Mouse (Mus musculus) T-helper 1 cell (primary cell): ENCODE measurements around the gene Dok3.

Experiments
- in situ Hi-C: fragments of 300-600 bp; cut with MboI, MseI; formaldehyde crosslinking; loops from one replicate; pipeline ENCODE4 v1.15.1; 2025; ENCODE audit warnings: high pct_unique_total_duplicates

Gene Dok3

DNA sequence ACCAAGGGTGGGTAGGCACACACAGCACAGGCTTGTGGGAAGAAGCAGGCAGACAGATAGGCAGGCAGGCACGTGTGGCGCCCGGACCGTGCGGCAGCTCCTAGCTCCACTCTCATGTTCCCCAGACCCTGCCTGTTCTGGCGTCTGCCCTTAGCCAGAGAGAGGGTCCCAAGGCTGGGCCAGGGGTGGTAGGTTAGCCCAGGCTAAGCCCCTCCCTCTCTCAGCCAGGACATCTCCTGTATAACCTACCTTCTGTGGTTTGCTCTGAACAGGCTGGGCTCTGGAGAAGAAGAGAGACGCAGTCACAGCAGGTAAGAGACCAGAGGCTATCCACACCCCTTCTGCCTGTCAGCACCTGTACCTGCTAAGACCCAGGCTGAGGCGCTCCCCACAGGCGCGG lies 20.6 kb downstream of the Dok3 start:
- in situ Hi-C loops = loop anchor here (5.0 kb wide), 1 partner anchor 49 kb away; no protein-coding TSS in a partner anchor

DNA sequence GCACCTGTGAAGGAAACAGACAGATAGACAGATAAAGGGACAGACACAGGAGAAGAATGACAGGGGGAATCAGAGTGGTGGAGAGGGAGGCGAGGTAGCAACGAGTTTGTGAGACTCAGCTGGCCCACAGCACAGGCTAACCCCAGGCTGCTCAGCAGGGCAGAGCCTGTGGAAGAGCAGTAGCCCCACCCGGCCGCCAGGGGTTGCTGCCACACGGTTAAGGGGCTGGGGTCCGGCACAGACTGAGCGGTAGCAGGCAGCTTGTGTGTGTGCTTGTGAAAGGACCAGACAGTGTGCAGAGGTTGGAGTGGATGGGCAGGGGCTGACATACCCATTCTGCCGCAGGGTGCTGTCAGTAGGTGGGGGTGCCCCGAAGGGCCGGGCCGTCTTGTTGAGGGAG lies 21.2 kb downstream of the Dok3 start:
- in situ Hi-C loops = loop anchor here (5.0 kb wide), 1 partner anchor 49 kb away; no protein-coding TSS in a partner anchor

DNA sequence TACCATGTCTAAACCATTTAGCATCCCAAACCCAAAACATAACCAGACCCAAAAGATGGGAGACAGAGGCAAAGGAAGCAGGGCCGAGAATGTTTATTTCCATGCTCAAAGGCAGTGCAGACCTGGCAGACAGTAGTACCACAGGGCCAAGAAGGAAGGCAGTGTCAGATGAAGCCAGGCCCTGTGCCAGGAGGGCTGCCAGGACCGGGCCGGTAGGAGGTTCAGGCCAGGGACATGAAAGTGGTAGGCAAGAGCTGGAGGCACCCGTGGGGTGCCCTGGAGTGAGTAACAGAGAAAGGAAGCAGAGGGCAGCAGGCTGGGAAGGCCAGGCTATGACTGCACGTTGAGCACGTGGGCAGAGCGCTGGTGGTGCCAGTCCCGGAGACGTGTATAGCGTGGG lies 22.4 kb downstream of the Dok3 start:
- in situ Hi-C loops = loop anchor here (5.0 kb wide), 1 partner anchor 51 kb away; no protein-coding TSS in a partner anchor

DNA sequence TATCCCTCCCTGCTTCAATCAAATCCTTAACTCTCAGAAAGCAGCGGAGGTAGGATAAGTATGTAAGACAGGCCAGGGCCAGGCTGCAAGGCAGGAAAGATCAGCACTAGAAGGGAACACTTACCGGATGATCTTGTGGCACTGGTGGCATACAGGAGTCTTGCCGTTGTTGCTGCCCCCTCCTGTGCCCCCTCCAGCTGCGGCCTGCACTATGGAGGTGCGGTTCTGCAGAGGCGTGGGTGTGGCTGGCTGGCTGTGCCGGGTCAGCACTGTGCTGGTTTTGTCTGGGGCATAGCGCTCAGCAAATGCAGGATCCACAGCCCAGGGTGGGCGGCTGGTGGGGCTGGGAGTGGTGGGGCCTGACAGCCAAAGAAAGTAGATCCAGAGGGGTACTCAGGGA lies 23.3 kb downstream of the Dok3 start:
- in situ Hi-C loops = loop anchor here (5.0 kb wide), 1 partner anchor 51 kb away; no protein-coding TSS in a partner anchor

DNA sequence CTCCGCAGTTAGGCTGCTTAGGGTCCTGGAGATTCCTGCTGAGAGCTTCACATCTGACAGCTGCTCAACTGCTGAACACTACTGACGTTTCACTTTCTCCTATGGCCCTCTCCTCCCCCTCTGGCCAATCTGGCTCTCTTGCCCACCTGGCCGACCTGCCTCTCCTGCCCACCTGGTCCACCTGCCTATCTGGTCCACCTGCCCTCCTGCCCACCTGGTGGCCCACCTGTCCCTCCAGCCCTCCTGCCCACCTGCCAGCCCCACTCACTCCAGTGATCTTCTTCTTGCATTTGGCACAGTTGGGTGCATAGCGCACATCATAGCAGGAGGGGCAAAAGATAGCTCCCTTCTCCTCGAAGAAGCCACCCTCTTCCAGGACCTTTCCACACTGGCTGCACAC lies 24.7 kb downstream of the Dok3 start:
- in situ Hi-C loops = no loop called here

DNA sequence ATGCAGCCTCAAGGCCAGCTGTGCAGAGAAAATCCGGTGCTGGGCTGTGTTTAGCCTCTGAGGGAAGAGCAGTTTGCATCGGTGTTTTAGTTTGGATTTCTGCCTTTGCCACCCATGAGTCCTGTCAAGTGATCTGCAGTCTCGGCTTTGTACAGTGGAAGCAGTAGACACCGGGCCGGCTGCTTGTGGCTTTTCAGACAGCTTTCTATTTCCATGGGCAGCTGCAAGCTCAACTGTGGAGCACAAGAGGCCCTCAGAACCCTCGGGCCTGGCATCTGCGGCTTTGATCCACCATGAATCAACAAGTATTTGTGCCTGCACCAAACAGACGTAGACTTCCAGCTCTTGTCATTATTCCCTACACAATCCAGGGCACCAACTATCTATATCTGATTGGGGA lies 26.7 kb downstream of the Dok3 start:
- in situ Hi-C loops = no loop called here

DNA sequence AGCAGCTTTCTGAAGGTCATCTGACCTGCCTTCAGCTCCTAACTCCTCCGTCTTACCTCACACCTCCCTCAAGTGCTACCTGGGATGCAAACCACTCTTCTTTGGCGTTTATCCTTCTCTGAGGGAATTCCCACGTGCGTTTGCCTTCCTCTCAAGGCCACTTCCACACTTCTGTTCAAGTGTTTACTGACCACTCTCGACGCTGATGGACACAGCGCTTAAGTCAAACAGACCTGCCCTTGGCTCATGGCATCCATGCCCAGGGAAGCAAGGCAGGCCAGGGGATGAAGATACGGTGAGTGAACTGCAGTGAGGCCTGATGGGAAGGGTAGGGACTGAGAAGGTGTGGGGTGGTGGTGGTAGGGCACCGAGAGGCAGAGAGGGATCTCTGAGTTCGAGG lies 28.5 kb downstream of the Dok3 start:
- in situ Hi-C loops = no loop called here

DNA sequence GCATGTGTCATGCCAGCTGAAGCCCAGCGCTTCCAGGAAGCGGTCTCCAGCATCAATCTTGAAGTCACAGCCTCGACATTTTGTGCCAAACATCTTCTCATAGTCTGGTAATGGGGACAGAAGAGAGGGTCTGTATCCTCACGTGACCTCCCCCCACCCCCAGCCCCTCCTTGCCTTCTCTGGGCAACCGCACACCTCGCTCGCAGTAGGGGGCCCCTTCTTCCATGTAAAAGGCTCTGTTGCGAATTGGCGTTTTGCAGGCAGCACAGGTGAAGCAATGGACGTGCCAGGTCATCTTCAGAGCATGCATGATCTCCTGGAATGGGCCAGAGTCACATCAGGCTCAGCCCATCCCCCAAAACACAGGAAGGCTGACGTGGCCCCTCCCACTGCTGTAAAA lies 30.2 kb downstream of the Dok3 start:
- in situ Hi-C loops = no loop called here

DNA sequence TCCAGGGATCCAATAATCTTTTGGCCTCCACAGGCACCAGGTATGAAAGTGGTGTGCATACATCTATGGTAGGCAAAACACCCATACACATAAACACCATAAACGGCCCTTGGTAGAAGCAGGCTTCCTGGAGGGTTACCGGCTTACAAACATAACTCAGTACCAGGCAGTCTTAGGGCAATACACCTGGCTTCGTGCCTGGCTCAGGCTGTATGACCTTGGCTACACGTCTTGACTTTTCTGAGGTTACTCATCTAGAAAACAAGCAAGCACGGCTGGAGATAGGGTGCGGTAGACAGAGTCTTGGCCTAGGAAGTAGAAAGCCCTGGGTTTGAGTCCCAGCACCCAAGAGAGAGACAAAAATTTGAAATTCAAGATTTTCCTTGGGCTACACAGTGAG lies 32.4 kb downstream of the Dok3 start:
- in situ Hi-C loops = no loop called here

DNA sequence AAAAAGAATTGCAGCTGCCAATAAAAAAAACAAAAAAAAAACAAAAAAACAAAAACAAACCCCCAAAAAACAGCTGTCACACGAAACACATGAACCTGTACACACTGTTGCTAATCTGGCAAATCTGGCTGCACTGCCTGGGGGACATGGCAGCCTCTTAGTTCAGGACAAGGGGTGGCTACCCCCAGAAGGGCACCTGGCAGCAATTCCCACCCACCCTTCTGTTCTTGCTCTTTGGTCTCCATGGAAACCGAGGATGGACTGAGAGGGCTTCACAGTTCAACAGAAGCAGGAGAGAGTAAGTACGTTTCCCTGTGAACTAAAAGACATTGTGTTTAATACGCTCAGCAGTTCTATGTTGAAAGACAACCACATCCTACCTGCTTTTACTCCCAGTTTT lies 33.4 kb downstream of the Dok3 start:
- in situ Hi-C loops = no loop called here

DNA sequence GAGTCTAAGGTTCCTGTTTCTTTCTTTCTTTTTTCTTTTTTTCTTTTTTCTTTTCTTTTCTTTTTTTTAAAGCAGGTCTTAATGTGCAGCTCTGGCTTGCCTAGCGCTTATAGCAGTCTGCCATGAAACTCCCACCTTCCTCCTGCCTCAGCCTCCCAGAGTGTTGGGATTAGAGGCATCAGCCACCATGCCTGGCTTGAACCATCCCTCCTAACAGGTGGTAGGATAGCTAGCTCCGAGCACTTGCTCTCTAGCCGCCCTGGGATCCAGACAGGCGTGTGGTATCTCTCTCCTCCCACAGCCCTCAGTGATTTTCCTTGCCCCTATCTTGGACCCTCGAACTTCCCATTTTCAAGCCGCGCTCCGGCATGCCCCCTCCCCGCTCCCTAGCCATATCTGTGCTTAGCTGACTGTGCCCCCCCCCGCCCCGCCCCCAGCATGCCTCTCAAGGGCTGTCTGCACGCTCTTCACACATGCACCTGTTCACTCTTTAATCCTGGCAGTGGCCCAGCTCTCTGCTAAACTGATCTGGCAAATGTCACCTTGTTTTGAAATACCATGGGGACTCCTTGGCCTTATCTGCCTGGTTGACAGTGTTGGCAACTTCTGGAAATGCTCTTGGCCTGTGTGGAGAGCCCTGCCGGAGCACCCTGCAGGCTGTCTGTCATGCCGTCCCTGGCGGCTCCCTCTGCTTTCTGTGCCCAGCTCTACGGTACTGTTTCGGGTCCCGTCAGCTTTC lies 34.0 kb downstream of the Dok3 start:
- in situ Hi-C loops = no loop called here

DNA sequence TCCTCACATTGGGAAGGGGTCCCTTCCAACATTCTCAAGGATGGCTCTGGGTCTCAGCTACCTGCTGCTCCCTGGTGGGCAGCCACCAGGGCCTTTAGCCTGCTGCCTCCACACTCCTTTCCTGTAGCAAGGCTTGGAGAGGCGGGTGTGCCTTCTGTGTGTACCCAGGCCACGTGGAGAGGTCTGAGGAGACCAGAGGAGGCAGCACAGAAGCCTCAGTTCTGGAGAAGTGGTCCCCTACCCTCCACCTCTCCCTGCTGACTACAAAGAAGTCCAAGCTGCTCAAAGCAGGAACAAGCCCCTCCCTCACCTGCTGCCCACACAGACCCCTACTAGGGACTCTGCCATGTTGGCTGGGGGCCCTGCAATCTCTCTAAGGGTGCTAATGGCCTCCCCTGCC lies 34.8 kb downstream of the Dok3 start:
- in situ Hi-C loops = no loop called here

DNA sequence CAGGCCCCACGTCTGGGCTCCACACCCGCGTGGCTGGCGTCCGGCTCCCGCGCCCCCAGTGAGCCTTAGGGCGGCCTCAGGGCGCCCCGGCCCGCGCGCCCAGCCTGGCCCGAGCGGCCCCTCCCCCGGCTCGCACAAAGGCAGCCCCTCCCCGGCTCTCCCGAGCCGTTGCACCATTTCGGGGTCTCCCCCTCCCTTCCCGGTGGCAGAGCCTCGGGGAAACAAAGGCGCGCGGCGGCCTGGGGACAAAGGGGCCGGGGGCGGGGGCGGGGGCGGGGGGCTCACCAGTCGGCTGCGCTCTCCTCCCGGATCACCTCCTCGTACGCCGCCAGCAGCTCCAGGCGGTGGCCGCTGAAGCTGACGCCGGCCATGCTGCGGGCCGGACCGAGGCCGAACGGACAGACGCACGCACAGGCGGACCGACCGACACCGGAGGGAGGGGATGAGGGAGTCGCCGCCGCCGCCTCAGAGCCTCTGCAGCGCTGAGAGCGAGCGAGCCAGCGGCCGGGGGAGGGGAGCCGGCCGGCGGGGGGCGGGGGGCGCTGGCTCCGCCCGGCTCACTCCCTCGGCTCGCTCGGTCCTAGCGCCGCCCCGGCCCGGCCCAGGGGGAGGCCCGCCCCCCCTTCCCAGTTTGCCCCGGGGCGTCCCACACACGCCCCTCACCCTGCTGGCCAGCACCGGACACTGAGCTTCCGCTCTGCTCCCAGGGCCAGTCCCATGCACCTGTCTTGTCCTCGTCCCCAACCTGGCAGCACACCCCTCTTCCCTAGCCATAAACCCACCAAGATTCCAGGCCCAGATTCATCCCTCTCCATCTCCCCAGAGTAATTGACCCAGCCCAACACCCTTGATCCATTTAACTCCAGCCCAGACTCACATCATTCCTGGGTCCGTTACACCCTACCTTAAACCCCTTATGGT lies 41.3 kb downstream of the Dok3 start, which contains the start of gene Dbn1:
Gene Dbn1, minus strand, starts transcription at position 534 of the 921 bp plus-strand sequence.
- in situ Hi-C loops = no loop called here

DNA sequence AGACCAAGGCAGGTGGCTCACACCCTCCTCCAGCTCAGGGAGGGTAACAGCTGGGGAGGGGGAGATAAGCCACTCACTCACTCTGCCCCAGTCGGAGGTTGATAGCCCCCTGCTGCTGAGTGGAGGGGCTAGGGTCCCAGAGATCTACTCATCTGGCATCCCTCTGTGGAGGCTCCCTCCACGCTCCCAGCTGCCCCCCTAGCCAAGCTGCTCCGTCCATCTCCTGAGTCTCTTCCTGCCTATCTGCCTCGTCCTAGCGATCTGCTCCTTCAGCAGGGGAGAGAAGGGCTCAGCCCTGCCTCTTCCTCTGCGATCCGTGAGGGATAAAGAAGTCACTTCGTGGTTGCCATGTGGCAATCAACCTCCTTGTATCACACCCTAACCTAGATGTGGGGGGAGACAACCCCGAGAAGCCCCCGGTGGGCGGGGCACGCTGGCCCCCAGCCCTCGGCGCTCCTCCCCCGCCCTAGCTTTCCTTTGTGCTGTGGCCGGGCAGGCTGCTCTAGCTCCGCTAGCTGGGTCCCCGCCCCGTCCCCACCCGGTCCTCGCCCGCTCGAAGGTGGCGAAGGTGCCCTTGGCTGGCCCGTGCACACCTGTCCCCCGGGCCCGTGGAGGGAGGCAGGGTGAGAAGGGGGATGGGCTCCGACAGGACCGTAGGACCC lies 42.0 kb downstream of the Dok3 start:
- in situ Hi-C loops = no loop called here

DNA sequence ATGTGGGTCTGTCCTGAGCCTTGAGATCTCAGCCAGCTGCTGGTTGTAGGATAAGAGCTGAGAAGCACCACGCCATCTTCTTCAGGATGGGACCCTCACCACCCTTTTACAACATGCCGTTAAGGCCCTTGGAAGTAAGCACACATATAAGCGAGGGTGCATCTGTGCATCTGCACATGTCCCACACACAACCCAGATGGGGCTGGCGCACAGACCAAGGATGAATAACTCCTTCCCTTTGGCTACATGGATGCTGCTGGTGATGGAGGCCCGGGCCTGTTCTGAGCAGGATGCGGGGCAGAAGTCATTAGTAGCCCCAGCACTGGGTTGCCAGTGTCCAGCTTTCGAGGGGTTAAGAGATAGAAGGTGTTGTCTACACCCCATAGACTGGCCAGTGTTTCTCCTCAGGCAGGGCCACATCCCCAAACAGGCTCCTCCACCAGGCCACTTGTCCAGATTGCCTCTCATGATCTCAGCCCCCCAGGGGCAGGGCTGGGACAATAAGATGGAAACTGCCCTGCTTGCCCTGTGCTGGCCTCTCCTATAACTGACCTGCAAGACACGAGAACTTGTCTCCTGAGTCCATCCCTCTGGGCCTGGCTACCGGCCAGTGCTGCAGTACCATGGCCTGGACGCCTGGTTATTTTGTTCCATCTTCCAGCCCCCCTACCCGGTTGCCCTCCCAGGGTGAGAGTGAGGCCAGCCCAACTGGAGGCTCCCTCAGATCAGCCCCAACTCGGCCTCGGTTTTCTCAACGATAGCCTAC lies 42.9 kb downstream of the Dok3 start:
- in situ Hi-C loops = no loop called here

DNA sequence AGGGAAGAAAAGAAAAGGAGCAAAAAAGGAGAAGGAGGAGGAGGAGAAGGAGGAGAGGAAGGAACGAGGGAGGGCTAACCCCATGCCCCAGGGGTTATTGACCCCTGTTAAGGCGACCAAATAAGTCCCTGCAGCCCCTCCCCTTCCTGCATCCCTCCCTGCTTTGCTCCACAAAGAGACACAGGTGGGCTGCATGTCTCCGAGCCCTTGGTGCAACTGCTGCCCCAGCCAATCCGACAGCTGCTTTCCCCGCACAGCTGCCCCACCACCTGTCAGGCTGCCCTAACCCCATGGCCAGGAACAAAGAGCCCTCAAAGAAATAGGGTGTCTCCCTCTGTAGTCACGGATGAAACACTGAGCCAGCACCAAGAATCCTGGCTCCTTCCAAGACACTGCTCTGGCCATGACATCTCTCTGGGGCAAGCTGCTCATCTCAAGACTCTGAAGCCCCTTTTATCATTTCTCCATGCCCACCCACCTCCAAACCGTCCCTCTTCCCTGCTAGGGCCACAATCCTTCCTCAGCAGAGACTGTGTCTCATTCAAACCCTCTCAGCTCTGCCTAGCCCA lies 44.5 kb downstream of the Dok3 start:
- in situ Hi-C loops = no loop called here

DNA sequence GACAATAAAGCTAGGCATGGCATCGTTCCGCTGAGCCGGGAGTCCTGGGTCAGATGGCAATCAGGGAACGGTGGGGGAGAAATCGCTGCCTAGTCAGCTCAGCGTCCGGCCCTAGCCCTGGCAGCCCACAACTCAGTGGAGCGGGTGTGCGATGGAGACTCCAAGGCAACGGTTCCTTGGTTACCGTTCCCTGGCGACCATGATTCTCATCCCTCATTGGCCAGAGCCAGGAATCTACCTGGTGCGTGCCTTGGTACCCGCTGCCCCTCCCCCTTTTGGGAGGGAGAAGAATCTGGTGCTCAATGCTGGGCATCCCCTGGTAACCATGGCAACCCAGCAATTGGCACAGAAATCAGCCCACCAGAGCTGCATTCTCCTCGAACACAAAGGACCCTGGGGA lies 45.5 kb downstream of the Dok3 start:
- in situ Hi-C loops = no loop called here

DNA sequence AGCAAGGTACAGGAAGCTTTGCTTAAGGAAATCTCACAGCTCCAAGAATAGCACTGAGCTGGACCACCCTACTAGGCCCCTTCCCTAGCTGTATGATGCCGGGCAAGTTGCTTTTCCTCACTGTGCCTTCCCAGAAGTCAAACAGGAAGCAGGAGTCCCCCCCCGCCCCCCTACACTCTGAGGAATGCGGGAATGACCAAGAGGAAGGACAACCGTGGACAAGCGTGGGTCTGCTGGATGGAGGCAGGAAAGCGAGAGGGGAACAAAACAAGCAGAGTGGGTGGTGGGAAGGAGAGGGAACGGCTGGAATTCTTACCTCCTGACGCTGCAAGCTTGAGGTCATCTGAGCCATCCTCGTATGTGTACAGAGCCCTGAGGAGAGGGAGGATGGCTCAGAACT lies 46.0 kb downstream of the Dok3 start:
- in situ Hi-C loops = no loop called here

DNA sequence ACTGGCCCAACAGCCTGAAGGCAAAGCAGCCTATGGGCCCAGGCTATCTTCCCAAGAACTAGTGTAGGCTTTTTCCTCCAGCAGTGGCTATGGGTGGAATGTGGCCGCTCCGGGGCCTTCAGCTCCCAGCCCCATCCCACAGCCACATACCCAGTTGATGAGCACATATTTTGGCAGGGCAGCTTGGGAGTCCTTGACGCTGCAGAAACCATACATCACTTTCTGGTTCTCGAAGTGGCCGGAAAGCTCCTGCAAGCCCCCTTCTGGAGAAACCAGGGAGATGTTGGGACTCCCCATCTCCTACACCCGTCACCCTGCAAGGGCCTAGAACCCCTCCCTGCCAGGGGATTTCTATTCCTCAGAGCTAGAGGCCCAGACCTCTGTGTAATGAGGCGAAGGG lies 46.6 kb downstream of the Dok3 start:
- in situ Hi-C loops = no loop called here

DNA sequence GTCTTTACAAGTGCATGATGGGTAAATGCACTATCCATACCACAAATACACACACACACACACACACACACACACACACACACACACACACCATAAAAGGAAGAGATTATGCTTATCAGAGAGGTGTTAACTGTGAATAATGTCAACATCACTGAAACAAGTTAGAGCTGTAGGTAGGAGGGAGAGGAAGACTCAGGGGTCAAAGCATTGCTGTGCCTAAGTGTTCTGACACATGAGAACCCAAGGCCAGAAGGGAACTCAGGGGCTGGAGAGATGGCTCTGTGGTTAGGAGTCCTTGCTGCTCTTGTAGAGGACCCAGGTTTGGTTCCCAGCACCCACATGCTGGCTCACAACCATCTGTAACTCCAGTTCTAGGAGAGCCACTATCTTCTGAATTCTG lies 49.2 kb downstream of the Dok3 start:
- in situ Hi-C loops = loop anchor here (5.0 kb wide), 1 partner anchor 32 kb away; the partner anchor contains the start of gene Pdlim7

DNA sequence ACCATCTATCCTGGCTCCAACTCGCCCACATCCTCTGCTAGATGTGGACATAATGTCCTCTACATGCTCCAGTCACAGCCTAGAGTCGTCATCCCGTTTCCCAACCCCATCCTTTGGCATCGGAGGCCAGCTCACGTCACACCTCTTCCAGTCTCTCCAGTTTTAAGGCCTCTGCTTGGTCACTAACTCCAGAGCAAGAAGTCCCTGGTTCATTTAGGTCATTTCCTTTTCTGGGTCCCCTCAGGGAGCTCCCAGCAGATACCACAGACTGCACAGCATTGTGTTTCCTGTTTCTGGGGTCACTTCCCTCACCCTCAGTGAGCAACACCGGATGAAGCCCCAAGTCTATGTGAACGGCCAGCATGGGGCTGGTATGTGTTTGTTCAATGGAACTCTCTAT lies 50.1 kb downstream of the Dok3 start:
- in situ Hi-C loops = loop anchor here (5.0 kb wide), 1 partner anchor 33 kb away; the partner anchor contains the start of gene Pdlim7
